Mouse (Mus musculus): Measurements from ENCODE around the gene Zfhx3.

The Zfhx3 gene

DNA sequence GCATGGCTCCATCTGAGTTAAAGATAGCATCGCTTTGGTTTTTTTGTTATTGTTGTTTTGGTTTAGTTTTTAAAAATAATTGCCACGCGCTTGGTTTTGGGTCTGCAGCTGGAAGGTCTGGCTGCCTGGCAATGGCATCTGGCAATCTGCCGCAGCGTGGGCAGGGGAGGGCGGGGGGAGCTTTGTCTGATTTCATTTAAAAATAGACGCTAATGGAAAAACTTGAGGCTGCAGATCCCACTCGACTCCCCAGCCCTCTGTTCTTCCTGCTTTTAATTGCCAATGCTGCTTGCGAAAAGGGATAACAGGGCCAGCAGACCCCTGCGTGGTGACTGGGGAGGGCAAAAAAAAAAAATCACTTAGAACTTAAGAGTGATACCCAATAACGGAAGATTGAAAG is 69.1 kb downstream of the Zfhx3 start:
- no peak for DNase-seq (ENCODE audit: low read depth in 2 of 2, low spot score in 2 of 2)

DNA sequence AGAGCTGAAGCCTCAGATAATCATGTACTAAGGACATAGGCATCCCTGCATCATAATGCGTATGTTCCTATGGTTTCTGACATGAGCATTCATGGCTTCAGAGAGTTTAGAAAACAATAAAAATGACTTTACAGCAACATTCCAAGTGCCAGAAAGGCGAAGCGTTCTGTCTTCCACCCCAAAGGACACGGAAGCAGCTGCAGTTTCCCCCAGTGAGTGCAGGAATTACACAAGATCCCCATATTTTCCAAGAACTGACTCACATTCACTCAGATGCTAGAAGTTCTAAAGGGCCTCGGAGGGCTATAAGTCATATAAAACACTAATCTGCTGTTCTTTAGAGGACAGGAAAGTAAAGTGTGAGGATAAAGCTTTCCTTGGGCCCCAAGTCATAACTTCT is 75.3 kb downstream of the Zfhx3 start:
- no peak for DNase-seq (ENCODE audit: low read depth in 2 of 2, low spot score in 2 of 2)

GRCm38 (mm10) chr8:108019651-108020050 is 77.2 kb downstream of the Zfhx3 start:
- no peak for DNase-seq (ENCODE audit: low read depth in 2 of 2, low spot score in 2 of 2)

- DNase-seq (ENCODE audit: low read depth in 2 of 2, low spot score in 2 of 2), result no peak
These were observed 80.0 kb downstream of the Zfhx3 start for GRCm38 (mm10) chr8:108022404-108022803.

DNA sequence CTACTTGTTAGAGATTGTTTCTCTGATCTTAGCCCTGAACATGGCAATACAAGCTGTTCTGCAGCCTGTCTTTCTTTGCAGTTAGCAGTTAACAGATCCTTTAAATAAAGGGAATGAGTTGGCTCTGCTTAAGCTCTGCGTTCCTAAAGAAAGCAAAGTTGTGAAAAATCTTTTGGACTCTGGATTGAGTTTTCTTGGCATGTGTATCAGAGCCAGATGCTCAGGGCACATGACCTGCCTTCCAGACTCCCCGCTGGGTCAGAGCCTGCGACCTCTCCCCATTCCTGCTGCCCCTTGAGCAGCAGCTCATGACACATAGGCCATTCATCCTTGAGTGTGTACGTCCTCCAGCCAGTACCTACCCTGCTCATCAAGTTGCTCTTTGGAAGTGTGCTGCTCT is 81.9 kb downstream of the Zfhx3 start:
- DNase-seq (ENCODE audit: low read depth in 2 of 2, low spot score in 2 of 2), result no peak

DNA sequence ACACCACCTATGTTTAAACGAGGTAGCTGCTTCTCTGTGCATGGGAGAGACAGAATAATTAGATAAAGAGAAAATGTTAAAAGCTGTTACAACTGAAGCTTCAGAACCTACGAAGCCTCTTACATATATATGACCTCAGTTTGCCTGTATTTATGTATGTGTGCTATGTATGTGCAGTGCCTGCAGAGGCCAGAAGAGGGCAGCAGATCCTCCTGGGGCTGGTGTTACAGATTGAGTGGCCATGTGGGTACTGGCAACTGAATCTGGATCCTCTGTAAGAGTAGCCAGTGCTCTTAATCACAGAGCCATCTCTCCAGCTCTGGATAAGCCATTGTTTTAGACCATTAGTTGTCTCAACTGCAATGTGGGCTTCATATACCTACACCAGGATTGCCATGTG is 82.8 kb downstream of the Zfhx3 start:
- no peak for DNase-seq (ENCODE audit: low read depth in 2 of 2, low spot score in 2 of 2)

- no peak for DNase-seq (ENCODE audit: low read depth in 2 of 2, low spot score in 2 of 2)
These were observed 84.4 kb downstream of the Zfhx3 start for GRCm38 (mm10) chr8:108026557-108027440.

GRCm38 (mm10) chr8:108027561-108028025 is 85.1 kb downstream of the Zfhx3 start:
- DNase-seq (ENCODE audit: low read depth in 2 of 2, low spot score in 2 of 2), result no peak

DNA sequence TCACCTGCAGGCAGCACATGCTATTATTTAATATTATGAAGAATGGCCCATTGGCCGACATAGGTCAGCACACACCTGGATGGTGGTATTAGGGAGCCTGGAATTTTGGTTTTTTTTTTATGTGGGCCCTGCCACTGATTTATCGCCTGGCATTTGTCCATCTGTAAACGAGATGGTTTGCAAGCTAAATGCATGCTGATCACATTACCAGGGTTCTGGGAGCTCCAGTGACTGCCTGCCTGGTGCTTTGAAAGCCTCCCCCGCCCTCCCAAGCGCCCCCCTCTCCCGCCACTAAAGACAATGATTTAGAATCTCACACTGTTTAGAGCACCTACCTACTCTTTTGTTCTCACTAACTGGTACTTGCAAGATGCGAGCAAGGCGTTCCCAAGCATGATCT is 86.0 kb downstream of the Zfhx3 start:
- no peak for DNase-seq (ENCODE audit: low read depth in 2 of 2, low spot score in 2 of 2)

GRCm38 (mm10) chr8:108031159-108031558 is 88.7 kb downstream of the Zfhx3 start:
- no peak for DNase-seq (ENCODE audit: low read depth in 2 of 2, low spot score in 2 of 2)

DNA sequence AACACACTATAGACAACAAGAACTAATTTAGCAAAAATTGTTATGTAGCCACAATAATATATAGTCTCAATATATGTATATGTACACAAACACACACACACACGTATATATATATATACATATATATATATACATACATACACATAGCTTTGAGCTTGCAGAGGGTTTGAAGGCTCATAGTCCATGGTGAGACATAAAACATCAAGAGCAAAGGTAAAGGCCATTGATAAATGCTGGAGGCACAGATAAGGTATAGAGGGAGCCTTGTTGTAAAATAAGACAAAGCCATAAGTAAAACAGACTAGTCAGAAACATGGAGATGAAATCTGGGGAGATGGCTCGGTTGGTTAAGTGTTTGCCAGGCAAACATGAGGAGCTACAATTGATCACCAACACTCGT is 91.6 kb downstream of the Zfhx3 start:
- no peak for DNase-seq (ENCODE audit: low read depth in 2 of 2, low spot score in 2 of 2)

DNA sequence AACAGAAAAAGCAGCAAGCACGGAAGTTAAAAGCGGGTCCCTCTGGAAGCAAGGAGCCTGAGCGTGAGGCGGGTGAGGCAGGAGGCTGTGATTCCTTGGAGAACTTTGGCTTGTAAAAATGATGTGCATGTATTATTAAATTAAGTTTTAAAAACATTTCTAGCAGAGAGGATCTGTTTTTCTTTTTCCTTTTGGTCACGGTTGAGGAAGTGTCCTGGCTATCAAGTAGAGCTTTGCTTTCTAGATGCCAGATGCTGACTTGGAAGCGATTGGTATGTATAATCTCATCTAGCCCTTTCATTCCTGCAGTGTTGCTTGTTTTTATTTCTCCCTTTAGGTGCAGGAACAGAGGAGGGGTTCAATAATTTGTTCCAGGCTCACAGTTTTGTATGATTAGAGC is 92.3 kb downstream of the Zfhx3 start:
- no peak for DNase-seq (ENCODE audit: low read depth in 2 of 2, low spot score in 2 of 2)

GRCm38 (mm10) chr8:108043618-108044017 is 101.2 kb downstream of the Zfhx3 start:
- DNase-seq (ENCODE audit: low read depth in 2 of 2, low spot score in 2 of 2), result no peak

- no peak for DNase-seq (ENCODE audit: low read depth in 2 of 2, low spot score in 2 of 2)
These were observed 101.7 kb downstream of the Zfhx3 start for GRCm38 (mm10) chr8:108044185-108044584.

- no peak for DNase-seq (ENCODE audit: low read depth in 2 of 2, low spot score in 2 of 2)
These were observed 113.8 kb downstream of the Zfhx3 start for GRCm38 (mm10) chr8:108056241-108056640.

DNA sequence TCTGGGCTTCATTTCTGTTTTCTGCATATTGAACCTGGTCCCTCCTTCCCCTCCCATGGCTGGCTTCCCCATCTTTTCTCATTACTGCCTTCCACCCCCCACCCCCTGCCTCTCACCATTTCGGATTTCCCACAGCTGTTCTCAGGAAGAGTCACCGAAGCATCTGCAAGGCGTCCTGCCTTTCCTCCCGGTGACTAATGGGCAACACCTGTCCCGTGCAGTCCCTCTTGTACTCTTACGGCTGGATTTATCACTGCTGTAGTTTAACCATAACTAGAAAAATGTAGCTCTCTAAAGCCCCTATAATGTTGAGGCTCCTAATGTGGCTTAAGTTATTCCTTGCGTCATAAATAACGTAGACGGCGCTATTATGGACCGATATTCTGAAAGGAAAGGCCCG is 119.5 kb downstream of the Zfhx3 start:
- DNase-seq (ENCODE audit: low read depth in 2 of 2, low spot score in 2 of 2), result no peak

- DNase-seq (ENCODE audit: low read depth in 2 of 2, low spot score in 2 of 2), result no peak
These were observed 124.7 kb downstream of the Zfhx3 start for GRCm38 (mm10) chr8:108067111-108067510.

DNA sequence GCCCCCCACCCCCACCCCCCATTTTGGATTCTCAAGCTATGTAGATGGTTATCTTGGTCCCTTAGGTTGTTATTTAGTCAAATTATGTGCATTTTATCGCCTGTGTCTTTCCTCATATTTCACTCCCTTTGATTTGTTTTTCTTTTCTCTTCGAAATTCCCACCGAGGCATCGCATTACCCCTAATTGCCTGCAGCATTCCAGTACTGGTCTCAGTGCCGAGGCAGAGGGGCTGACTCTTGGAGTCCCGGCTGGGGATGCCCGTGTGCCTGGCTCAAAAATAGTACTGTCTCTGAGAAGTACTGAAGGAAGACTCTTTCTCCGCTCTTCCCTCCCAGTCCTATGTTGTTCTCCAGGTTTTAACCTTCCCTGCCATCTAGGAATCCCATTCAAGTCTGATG is 125.8 kb downstream of the Zfhx3 start:
- DNase-seq (ENCODE audit: low read depth in 2 of 2, low spot score in 2 of 2), result no peak

DNA sequence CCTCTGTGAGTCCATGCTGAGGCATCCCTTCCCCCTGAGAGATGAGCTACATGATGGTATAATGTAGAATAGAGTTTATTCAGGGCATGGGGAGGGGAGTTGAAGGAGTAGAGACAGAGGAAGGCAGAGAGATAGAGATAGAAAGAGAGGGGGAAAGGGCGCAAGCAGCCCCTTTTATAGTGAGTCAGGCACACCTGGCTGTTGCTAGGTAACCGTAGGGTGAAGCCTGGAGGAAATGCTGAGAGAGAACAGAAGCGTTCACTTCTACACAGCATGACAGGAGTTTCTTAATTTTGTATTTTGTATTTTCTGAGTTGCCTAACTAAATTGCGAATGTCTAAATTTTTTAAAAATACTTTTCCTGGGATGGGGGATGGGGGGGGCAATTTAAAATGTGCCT is 128.0 kb downstream of the Zfhx3 start:
- DNase-seq (ENCODE audit: low read depth in 2 of 2, low spot score in 2 of 2), result no peak

GRCm38 (mm10) chr8:108072126-108072746 is 129.8 kb downstream of the Zfhx3 start:
- DNase-seq (ENCODE audit: low read depth in 2 of 2, low spot score in 2 of 2), result no peak

- no peak for DNase-seq (ENCODE audit: low read depth in 2 of 2, low spot score in 2 of 2)
These were observed 130.4 kb downstream of the Zfhx3 start for GRCm38 (mm10) chr8:108072853-108073252.

DNA sequence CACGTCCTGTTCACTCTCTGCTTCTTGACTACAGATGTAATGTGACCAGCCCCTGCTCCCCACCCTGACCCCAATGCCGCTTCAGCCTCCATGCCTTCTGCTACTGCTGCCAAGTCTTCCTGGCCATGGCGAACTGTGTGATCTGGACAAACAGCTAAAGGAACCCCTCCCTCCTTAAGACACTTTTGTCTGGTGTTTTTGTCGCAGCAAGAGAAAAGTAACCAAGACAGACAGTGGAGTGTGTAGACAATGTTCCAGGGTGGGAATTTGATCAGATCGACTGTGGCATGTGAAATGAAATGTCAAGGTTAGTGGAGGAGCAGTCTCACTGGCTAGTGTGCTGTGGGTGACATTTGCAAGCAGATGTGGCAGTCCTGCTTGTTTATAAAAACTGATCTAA is 132.7 kb downstream of the Zfhx3 start:
- DNase-seq (ENCODE audit: low read depth in 2 of 2, low spot score in 2 of 2), result no peak

DNA sequence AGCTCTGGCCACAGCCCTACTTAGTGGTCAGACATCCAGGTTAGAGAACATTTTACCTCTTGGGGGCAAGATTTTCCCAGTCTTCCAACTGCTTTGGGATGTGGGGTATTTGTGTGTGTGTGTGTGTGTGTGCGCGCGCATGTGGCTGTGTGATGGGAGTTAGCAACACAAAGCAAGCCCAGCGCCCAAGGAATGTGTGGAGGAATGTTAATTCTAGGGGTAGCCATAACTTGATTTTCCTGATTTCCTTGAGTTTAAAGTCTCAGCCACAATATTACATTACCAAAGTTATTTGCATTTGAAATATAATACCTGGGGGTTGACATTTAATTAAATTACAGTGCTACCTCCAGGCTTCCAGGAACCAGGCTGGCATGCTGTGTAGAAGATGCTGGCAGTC is 136.3 kb downstream of the Zfhx3 start:
- no peak for DNase-seq (ENCODE audit: low read depth in 2 of 2, low spot score in 2 of 2)
